Mouse (Mus musculus) ES-E14 (cell line): ENCODE measurements around the gene Pcsk5. TPM values are rescaled to one million over a fixed set of nuclear protein-coding genes. Genes with fewer than 3 reads are reported as not detected.

Source experiments
- DNase-seq: peaks from one replicate; pipeline ENCODE4 v3.0.0-alpha.2; 2013; ENCODE audit warnings: low read depth, low spot score
- H3K27ac ChIP-seq: 2 replicates; pipeline ENCODE4 v1.5.1; 2012; ENCODE audit warnings: low read depth, mild to moderate bottlenecking, low read length, moderate library complexity, mixed read lengths; ENCODE audit not compliant: poor library complexity, insufficient read depth, severe bottlenecking
- H3K36me3 ChIP-seq: 2 replicates; pipeline ENCODE4 v1.6.1; 2012; ENCODE audit warnings: mild to moderate bottlenecking, low read length, moderate library complexity, mixed read lengths; ENCODE audit not compliant: control insufficient read depth, poor library complexity, insufficient read depth, severe bottlenecking
- H3K4me1 ChIP-seq, 2 experiments: fragments of 150-350 bp in 1 of 2; sonication (generic) in 1 of 2; 2 replicates each; pipeline ENCODE4 v1.6.1; 2012; ENCODE audit warnings: low read length in 2 of 2, mild to moderate bottlenecking in 1 of 2, mixed read lengths in 1 of 2; ENCODE audit not compliant: control insufficient read depth in 2 of 2, insufficient read depth in 2 of 2, poor library complexity in 1 of 2
- H3K4me3 ChIP-seq, 2 experiments: fragments of 150-350 bp in 1 of 2; sonication (generic) in 1 of 2; 2 replicates each; pipeline ENCODE4 v1.5.1; 2012; ENCODE audit warnings: low read length in 2 of 2, low read depth in 1 of 2, mild to moderate bottlenecking in 1 of 2, mixed read lengths in 1 of 2; ENCODE audit not compliant: insufficient read depth in 1 of 2, poor library complexity in 1 of 2, severe bottlenecking in 1 of 2
- H3K9ac ChIP-seq: 2 replicates; pipeline ENCODE4 v1.6.1; 2012; ENCODE audit warnings: low read depth, mild to moderate bottlenecking, low read length, mixed read lengths; ENCODE audit not compliant: poor library complexity, insufficient read depth, severe bottlenecking
- H3K9me3 ChIP-seq: fragments of 150-350 bp; sonication (generic); 2 replicates; pipeline ENCODE4 v1.6.1; 2012; ENCODE audit warnings: low read depth, mild to moderate bottlenecking, low read length; ENCODE audit not compliant: control insufficient read depth, insufficient read depth
- CHD2 ChIP-seq: IDR thresholded peaks from 2 replicates; pipeline ENCODE4 v1.6.1; 2014; ENCODE audit warnings: mild to moderate bottlenecking, low read depth, low read length, inconsistent platforms
- HCFC1 ChIP-seq: IDR thresholded peaks from 2 replicates; pipeline ENCODE4 v1.6.1; 2012; ENCODE audit warnings: low read length, inconsistent platforms, borderline replicate concordance; ENCODE audit not compliant: insufficient read depth
- MAFK ChIP-seq: IDR thresholded peaks from 2 replicates; pipeline ENCODE4 v1.6.1; 2014; ENCODE audit warnings: mild to moderate bottlenecking, low read depth, low read length, inconsistent platforms; ENCODE audit not compliant: insufficient read depth
- ZC3H11A ChIP-seq: IDR thresholded peaks from 2 replicates; pipeline ENCODE4 v1.6.1; 2012; ENCODE audit warnings: low read depth, mild to moderate bottlenecking, inconsistent platforms, low read length, borderline replicate concordance
- ZNF384 ChIP-seq: IDR thresholded peaks from 2 replicates; pipeline ENCODE4 v1.6.1; 2012; ENCODE audit warnings: low read depth, low read length, inconsistent platforms
- in situ Hi-C, 2 experiments: fragments of 600-800 bp; cut with MboI; formaldehyde crosslinking; loops; one replicate each; pipeline ENCODE4 v1.15.1; 2025; ENCODE audit warnings: low sequenced_read_pairs in 2 of 2, inconsistent platforms in 1 of 2; ENCODE audit not compliant: unreplicated experiment in 2 of 2
- total RNA-seq: library from RNA; depleted of rRNA; stranded (reverse); fragments of 300-350 nt; gene quantifications from 2 replicates; pipeline ENCODE4 v1.2.3, GENCODE M21; 2012

The Pcsk5 gene
- total RNA-seq, 1 experiment, result 1.6 TPM

- no peak overlapping the region for H3K27ac ChIP-seq
- no peak for TF ChIP-seq ZNF384
- TF ChIP-seq ZC3H11A, result no peak
- no peak for TF ChIP-seq MAFK
- no peak for TF ChIP-seq CHD2
- no peak for TF ChIP-seq HCFC1
- no peaks in the 10 kb centered on the region for H3K36me3 ChIP-seq
- no peak overlapping the region for H3K4me3 ChIP-seq
- no peaks in the 10 kb centered on the region for H3K9me3 ChIP-seq
- no peak overlapping the region for H3K9ac ChIP-seq
- in situ Hi-C loops, result no loop called here
- DNase-seq, result no peak
- H3K4me1 ChIP-seq, result no peaks in the 10 kb centered on the region
Measured at GRCm38 (mm10) chr19:17762740-17763139, 74.7 kb downstream of the Pcsk5 start.

- no peak overlapping the region for H3K4me3 ChIP-seq
- DNase-seq, result no peak
- TF ChIP-seq HCFC1 (no peak), ZC3H11A (no peak), MAFK (no peak), CHD2 (no peak), ZNF384 (no peak)
- no peaks in the 10 kb centered on the region for H3K36me3 ChIP-seq
- no peak overlapping the region for H3K27ac ChIP-seq
- no peaks in the 10 kb centered on the region for H3K9me3 ChIP-seq
- in situ Hi-C loops, result no loop called here
- H3K9ac ChIP-seq, result no peak overlapping the region
- H3K4me1 ChIP-seq, result no peaks in the 10 kb centered on the region
Measured at GRCm38 (mm10) chr19:17761678-17762077, 75.8 kb downstream of the Pcsk5 start.

- H3K4me1 ChIP-seq, result no peaks in the 10 kb centered on the region
- in situ Hi-C loops, result no loop called here
- DNase-seq, result no peak
- H3K4me3 ChIP-seq, result no peak overlapping the region
- no peak overlapping the region for H3K9ac ChIP-seq
- no peaks in the 10 kb centered on the region for H3K36me3 ChIP-seq
- no peaks in the 10 kb centered on the region for H3K9me3 ChIP-seq
- TF ChIP-seq CHD2 (no peak), ZC3H11A (no peak), HCFC1 (no peak), MAFK (no peak)
- no peak overlapping the region for H3K27ac ChIP-seq
Measured at GRCm38 (mm10) chr19:17752841-17753240, 84.6 kb downstream of the Pcsk5 start.

GRCm38 (mm10) chr19:17748331-17748730, 89.1 kb downstream of the Pcsk5 start:
- TF ChIP-seq ZC3H11A, result no peak
- no peak for TF ChIP-seq MAFK
- TF ChIP-seq ZNF384, result no peak
- TF ChIP-seq HCFC1, result no peak
- TF ChIP-seq CHD2, result no peak

GRCm38 (mm10) chr19:17745380-17745779, 92.1 kb downstream of the Pcsk5 start:
- in situ Hi-C loops, result no loop called here
- Histone ChIP-seq H3K9ac (no peak overlapping the region), H3K9me3 (no peaks in the 10 kb centered on the region), H3K4me3 (no peak overlapping the region), H3K36me3 (no peaks in the 10 kb centered on the region), H3K4me1 (no peaks in the 10 kb centered on the region), H3K27ac (no peak overlapping the region)
- no peak for TF ChIP-seq ZNF384
- TF ChIP-seq HCFC1, result no peak
- no peak for TF ChIP-seq MAFK
- TF ChIP-seq ZC3H11A, result no peak
- TF ChIP-seq CHD2, result no peak
- no peak for DNase-seq

More at GRCm38 (mm10) chr19:17748331-17748730, 89.1 kb downstream of the Pcsk5 start:
- Histone ChIP-seq H3K36me3 (no peaks in the 10 kb centered on the region), H3K27ac (no peak overlapping the region), H3K4me1 (no peaks in the 10 kb centered on the region), H3K4me3 (no peak overlapping the region), H3K9me3 (no peaks in the 10 kb centered on the region), H3K9ac (no peak overlapping the region)
- no peak for DNase-seq
- in situ Hi-C loops, result no loop called here
